Mouse (Mus musculus) liver, postnatal 0 days (tissue): ENCODE results near the gene Fam118b.

ENCODE experiments used
- CTCF ChIP-seq: sonication (generic); IDR thresholded peaks from 2 replicates; pipeline ENCODE4 v1.5.1; 2016; ENCODE audit warnings: antibody characterized with exemption, low read depth
- EP300 ChIP-seq: IDR thresholded peaks from 2 replicates; pipeline ENCODE4 v1.6.1; 2016; ENCODE audit warnings: antibody characterized with exemption, low read depth, mild to moderate bottlenecking

- TF ChIP-seq EP300 (no peak), CTCF (no peak)
These were observed 34.6 kb upstream of the Fam118b start for GRCm38 (mm10) chr9:35302172-35302571.
